Mouse (Mus musculus) macrophage (primary cell): ENCODE results near the gene Gm29776. TPM values are rescaled to one million over a fixed set of nuclear protein-coding genes. Genes with fewer than 3 reads are reported as not detected.

Experiments used
- H3K27ac ChIP-seq: fragments of 350-480 bp; formaldehyde crosslinking; 2 replicates; pipeline ENCODE4 v1.9.0; 2021
- H3K36me3 ChIP-seq: fragments of 350-480 bp; formaldehyde crosslinking; 2 replicates; pipeline ENCODE4 v1.9.0; 2021; ENCODE audit errors: inconsistent target
- H3K4me3 ChIP-seq: fragments of 350-480 bp; formaldehyde crosslinking; 2 replicates; pipeline ENCODE4 v1.9.0; 2021; ENCODE audit errors: inconsistent target
- H3K79me2 ChIP-seq: fragments of 350-480 bp; formaldehyde crosslinking; 2 replicates; pipeline ENCODE4 v1.9.0; 2021; ENCODE audit errors: inconsistent target
- WGBS: methylation state at CpG from one replicate; pipeline ENCODE4 v1.1.7; 2026; ENCODE audit warnings: inconsistent platforms; ENCODE audit not compliant: missing documents; 5-methylcytosine and 5-hydroxymethylcytosine counted together
- polyA plus RNA-seq: library from polyadenylated mRNA; stranded (reverse); fragments of 250-400 nt; gene quantifications from 3 replicates; pipeline ENCODE4 v1.2.4, GENCODE M21; 2018; ENCODE audit warnings: inconsistent platforms

Gene Gm29776
- polyA plus RNA-seq, 1 experiment from 2014 or later, result not detected

GRCm38 (mm10) chr14:54721711-54722110 is 23.1 kb upstream of the Gm29776 start:
- no peaks in the 10 kb centered on the region for H3K79me2 ChIP-seq
- peaks cover 49% of the 10 kb centered on the region; the same call in 1 of the 2 replicates for H3K36me3 ChIP-seq
- no peak overlapping the region for H3K27ac ChIP-seq
- 88% methylated on average over 10 of the region's 10 CpGs for WGBS
- no peak overlapping the region for H3K4me3 ChIP-seq

DNA sequence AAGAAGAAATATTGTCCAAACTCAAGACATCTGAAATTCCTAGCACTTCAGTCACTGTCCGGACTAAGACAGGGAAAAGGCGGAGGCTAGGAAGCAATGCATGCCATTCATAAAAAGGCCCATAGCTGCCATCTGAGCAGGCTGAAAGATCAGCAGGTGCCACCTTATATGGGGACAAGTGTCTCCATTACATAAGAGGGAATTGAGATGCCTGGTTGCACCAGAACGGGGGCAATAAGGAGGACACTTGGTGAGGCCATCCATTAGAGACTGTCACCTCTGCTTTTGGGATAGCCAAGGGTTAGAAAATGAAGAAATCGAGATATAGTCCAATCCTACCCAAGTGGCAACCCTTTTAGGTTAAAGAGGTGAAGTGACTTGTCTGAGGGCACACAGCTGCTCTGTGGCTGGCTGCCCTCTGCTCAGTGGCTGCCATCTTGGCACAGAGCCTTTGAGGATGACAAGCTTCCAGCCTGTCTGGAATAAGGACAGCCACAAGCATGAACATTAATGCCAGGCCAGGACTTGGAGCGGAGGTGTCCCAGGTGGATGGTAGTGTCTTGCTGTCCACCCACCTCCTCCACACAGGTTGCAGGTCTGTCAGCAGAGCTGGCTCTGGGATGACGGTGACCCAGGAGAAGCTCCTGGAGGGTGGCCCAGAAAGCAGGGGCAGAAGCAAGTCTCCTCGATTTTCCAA is 22.2 kb upstream of the Gm29776 start:
- WGBS, result 93% methylated on average over 7 of the region's 7 CpGs
- no peaks in the 10 kb centered on the region for H3K79me2 ChIP-seq

DNA sequence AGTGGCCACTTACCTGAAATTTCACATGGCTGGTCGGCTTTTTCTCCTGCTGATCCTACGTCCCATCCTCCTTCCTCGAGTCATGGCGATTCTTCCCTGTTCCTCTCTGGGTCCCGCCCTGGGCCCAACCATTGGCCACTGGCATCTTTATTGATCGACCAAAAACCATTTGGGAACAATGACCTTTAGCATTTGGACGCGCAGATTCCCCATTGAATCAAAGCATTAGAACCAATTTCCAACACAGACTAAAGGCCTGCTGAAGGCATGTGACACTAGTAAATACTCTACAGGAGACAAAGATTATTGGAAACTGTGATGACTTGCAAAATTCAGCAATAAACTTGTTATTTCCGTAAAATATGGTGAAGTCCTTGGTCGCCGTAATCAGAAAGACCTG is 21.4 kb upstream of the Gm29776 start:
- WGBS, result 90% methylated on average over 11 of the region's 11 CpGs
- H3K27ac ChIP-seq, result no peak overlapping the region

More for the DNA sequence above, 22.2 kb upstream of the Gm29776 start:
- Histone ChIP-seq H3K27ac (no peak overlapping the region), H3K36me3 (peaks cover 39% of the 10 kb centered on the region; the same call in 1 of the 2 replicates), H3K4me3 (no peak overlapping the region)

GRCm38 (mm10) chr14:54715402-54715801 is 16.8 kb upstream of the Gm29776 start:
- H3K36me3 ChIP-seq, result no peaks in the 10 kb centered on the region
- 71% methylated on average over 1 of the region's 1 CpGs for WGBS

More for the DNA sequence above, 21.4 kb upstream of the Gm29776 start:
- H3K79me2 ChIP-seq, result no peaks in the 10 kb centered on the region
- peaks cover 35% of the 10 kb centered on the region; the same call in 1 of the 2 replicates for H3K36me3 ChIP-seq
- no peak overlapping the region for H3K4me3 ChIP-seq

DNA sequence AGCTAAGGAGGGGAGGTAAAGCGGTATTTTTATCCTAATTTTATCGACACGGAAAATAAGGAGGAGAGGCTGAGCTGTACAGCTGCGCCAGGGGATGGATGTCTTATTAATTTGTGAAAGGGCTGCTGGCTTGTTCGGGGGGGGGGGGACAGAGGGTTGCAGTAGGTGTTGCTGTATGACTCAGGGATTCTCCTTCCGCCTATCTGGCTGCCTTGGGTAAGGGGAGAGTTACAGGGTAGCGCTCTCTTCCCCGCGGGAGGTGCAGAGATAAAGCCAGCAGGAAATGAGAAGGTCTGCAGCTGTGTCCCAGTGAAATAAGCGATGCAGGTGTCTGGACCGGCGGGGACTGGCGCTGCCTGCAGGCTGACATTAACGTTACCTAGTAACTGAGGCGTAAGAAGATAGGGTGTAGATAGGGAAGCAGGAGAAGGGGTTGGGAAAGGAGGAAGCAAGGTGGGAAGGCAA is 16.0 kb upstream of the Gm29776 start:
- 7% methylated on average over 15 of the region's 15 CpGs for WGBS
- H3K27ac ChIP-seq, result no peak overlapping the region
- H3K4me3 ChIP-seq, result peak overlapping the region; percentile 36
- no peaks in the 10 kb centered on the region for H3K36me3 ChIP-seq
- H3K79me2 ChIP-seq, result no peaks in the 10 kb centered on the region

More at GRCm38 (mm10) chr14:54715402-54715801, 16.8 kb upstream of the Gm29776 start:
- Histone ChIP-seq H3K79me2 (no peaks in the 10 kb centered on the region), H3K27ac (no peak overlapping the region), H3K4me3 (no peak overlapping the region)

DNA sequence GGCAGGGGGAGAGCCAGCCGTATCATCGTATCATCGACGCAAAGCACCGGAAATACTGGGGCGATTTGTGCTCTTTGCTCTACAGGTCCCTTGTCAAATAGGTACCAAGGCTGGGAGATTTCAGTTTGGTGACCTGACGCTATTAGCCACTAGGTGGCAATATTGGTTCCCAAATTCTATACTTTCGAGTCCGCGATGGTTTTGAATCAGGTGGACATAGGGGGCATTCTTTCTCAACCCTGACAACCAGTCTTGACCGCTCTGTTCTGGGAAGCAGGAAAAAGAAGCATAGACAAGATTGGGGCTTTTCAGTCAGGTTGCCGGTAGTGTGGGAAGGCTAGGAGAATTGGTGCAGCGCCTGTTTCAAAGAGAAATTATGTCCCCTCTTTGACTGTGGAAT is 15.5 kb upstream of the Gm29776 start:
- no peaks in the 10 kb centered on the region for H3K79me2 ChIP-seq
- H3K27ac ChIP-seq, result no peak overlapping the region
- peak overlapping the region; percentile 36 for H3K4me3 ChIP-seq
- no peaks in the 10 kb centered on the region for H3K36me3 ChIP-seq
- WGBS, result 3% methylated on average over 13 of the region's 13 CpGs

DNA sequence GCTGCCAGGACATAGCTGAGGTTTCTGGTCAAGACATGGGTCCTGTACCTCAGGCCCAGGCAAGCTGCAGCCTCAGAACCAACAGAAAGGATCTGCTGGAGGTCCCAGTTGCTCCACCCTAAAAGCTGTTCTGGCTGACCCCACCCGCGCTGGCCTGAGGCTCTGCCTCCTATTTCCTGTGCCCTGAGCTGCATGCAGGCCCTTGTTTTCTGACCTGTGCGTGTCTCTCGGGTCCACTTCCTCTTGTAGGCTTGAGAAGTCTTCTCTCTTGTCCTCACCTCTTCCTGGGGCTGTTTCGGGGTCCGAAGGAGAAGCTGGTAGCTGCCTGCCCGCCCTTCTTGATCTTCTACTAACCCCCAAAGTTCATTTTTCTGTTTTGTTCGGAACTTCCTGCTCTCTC is 14.2 kb upstream of the Gm29776 start:
- Histone ChIP-seq H3K36me3 (no peaks in the 10 kb centered on the region), H3K79me2 (no peaks in the 10 kb centered on the region), H3K27ac (peak overlapping the region; percentile 61), H3K4me3 (no peak overlapping the region)
- 11% methylated on average over 8 of the region's 8 CpGs for WGBS

GRCm38 (mm10) chr14:54712074-54712473 is 13.4 kb upstream of the Gm29776 start, which contains the start of gene Cebpe:
Gene Cebpe, minus strand, starts transcription at chr14:54712174.
- Histone ChIP-seq H3K27ac (peak within 1 kb of the TSS; percentile 61), H3K36me3 (no peaks in the 10 kb centered on the region), H3K79me2 (no peaks in the 10 kb centered on the region), H3K4me3 (no peak within 1 kb of the TSS)
- 47% methylated on average over 5 of the region's 7 CpGs for WGBS

- WGBS, result 96% methylated on average over 9 of the region's 9 CpGs
- H3K79me2 ChIP-seq, result no peaks in the 10 kb centered on the region
- no peak overlapping the region for H3K4me3 ChIP-seq
- no peak overlapping the region for H3K27ac ChIP-seq
- H3K36me3 ChIP-seq, result no peaks in the 10 kb centered on the region
Measured at GRCm38 (mm10) chr14:54709054-54709453, 10.4 kb upstream of the Gm29776 start.

GRCm38 (mm10) chr14:54706589-54707320 is 8.1 kb upstream of the Gm29776 start:
- no peak overlapping the region for H3K4me3 ChIP-seq
- WGBS, result 67% methylated on average over 15 of the region's 17 CpGs
- H3K79me2 ChIP-seq, result no peaks in the 10 kb centered on the region
- no peak overlapping the region for H3K27ac ChIP-seq
- no peaks in the 10 kb centered on the region for H3K36me3 ChIP-seq

DNA sequence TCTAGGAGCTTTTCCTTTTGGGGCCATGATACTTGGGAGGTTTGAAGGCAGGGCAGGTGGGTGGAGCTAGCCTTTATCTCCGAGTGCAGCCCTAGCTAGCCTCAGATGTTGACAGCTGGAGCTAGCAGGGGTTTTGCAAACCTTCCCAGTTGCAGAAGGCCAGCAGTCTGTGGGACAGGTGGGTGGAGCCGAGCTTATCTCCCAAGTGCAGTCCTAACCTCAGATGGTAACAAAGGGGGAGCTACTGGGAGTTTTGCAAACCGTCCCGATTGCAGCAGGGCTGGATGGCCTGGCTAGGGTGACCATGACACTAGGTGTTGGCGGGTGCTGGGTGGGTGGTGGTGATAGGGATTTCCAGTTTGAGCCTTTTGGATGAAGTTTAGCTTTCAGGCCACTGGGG is 7.2 kb upstream of the Gm29776 start:
- no peak overlapping the region for H3K27ac ChIP-seq

DNA sequence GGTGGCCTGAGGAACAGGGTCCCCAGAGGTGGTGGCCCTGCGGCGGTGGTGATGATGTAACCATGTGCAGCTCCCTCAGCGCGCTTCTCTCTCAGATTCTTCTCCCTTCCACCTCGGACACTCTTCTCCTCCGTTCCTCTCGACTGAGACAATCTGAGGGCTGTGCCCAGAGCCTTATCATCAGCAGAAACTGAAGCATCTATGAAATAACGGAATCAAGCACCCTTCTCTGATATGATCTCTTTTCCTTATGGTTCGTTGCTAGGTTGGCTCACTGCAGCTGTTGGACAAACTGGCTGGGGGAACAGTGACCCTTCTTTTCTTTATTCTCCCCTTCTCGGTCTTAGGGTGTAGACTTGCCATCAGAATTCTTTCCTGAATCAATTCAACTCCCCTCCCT is 4.6 kb upstream of the Gm29776 start:
- Histone ChIP-seq H3K36me3 (no peaks in the 10 kb centered on the region), H3K79me2 (no peaks in the 10 kb centered on the region), H3K4me3 (no peak overlapping the region), H3K27ac (no peak overlapping the region)
- 57% methylated on average over 10 of the region's 10 CpGs for WGBS

More for the DNA sequence above, 7.2 kb upstream of the Gm29776 start:
- Histone ChIP-seq H3K79me2 (no peaks in the 10 kb centered on the region), H3K36me3 (no peaks in the 10 kb centered on the region), H3K4me3 (no peak overlapping the region)
- 15% methylated on average over 5 of the region's 5 CpGs for WGBS

DNA sequence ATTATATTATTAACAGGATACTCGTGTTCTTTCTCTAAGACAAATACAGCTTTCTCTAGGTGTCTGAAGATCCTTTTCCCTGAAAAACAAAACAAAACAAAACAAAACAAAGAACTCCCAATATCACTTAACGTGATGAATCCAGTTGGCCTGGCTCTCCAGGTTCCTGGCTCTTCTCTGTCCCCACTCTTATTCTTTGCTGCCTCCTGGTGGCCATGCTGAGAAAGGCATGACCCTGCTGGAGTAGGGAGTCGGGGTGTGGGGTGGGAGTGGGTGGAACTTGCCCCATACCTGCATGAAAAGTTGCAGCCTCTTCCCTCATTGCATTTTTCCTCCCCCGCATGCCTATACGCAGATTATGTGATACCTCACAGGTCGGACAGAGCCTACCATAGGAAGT is 2.7 kb upstream of the Gm29776 start:
- H3K4me3 ChIP-seq, result no peak overlapping the region
- no peaks in the 10 kb centered on the region for H3K36me3 ChIP-seq
- WGBS, result 21% methylated on average over 6 of the region's 6 CpGs
- no peaks in the 10 kb centered on the region for H3K79me2 ChIP-seq
- no peak overlapping the region for H3K27ac ChIP-seq

DNA sequence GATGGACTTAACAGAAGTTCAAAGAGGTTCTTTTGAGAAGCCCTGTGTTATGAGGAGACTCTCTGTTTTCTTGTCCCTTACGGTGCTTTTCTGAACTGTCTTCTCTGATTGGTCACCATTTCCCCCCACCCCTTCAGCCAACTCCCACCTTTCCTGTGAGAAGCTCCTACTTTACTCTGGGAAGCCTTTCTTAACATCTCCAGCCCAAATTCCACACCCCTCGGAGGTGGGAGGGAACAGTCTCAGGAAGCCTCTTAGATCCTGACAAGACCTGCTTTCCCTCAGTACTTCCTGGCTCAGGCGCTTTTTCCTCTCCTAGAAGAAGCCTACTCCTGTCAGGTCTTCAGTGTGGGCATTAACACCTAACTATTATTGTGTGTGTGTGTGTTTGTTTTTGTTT is 953 bp upstream of the Gm29776 start:
- Histone ChIP-seq H3K36me3 (no peaks in the 10 kb centered on the region), H3K79me2 (no peaks in the 10 kb centered on the region), H3K4me3 (no peak overlapping the region), H3K27ac (no peak overlapping the region)
- 91% methylated on average over 3 of the region's 3 CpGs for WGBS

GRCm38 (mm10) chr14:54696752-54697151 is 1.9 kb downstream of the Gm29776 start:
- WGBS, result 94% methylated on average over 4 of the region's 4 CpGs
- Histone ChIP-seq H3K36me3 (no peaks in the 10 kb centered on the region), H3K27ac (no peak overlapping the region), H3K4me3 (no peak overlapping the region), H3K79me2 (no peaks in the 10 kb centered on the region)
